Mouse (Mus musculus): ENCODE measurements around the gene Hspa12a. TPM values are rescaled to one million over a fixed set of nuclear protein-coding genes. Genes with fewer than 3 reads are reported as not detected.
A peak's percentile ranks its signal among the peaks of the same experiment; 100 is the strongest.

Hspa12a gene
- total RNA-seq, 1 experiment = 2.9 TPM

- no peaks in the 10 kb centered on the region for H3K4me1 ChIP-seq (ENCODE audit: control insufficient read depth in 2 of 2, insufficient read depth in 2 of 2, low read length in 2 of 2, poor library complexity in 1 of 2)
- no peak overlapping the region for H3K9ac ChIP-seq (ENCODE audit: insufficient read depth, low read depth, low read length, poor library complexity, severe bottlenecking)
- H3K36me3 ChIP-seq (ENCODE audit: control insufficient read depth, insufficient read depth, low read length, poor library complexity, severe bottlenecking) = no peaks in the 10 kb centered on the region
- H3K9me3 ChIP-seq (ENCODE audit: control insufficient read depth, insufficient read depth, low read depth, low read length) = no peaks in the 10 kb centered on the region
- in situ Hi-C loops (cut with MboI; ENCODE audit: low sequenced_read_pairs in 2 of 2, unreplicated experiment in 2 of 2) = no loop called here
- TF ChIP-seq CHD2 (IDR thresholded peaks at IDR 0.05; ENCODE audit: low read depth, low read length) (no peak), ZNF384 (IDR thresholded peaks at IDR 0.05; ENCODE audit: low read depth, low read length) (no peak), MAFK (IDR thresholded peaks at IDR 0.05; ENCODE audit: insufficient read depth, low read depth, low read length) (no peak), ZC3H11A (IDR thresholded peaks at IDR 0.05; ENCODE audit: borderline replicate concordance, low read depth, low read length) (no peak), HCFC1 (IDR thresholded peaks at IDR 0.05; ENCODE audit: borderline replicate concordance, insufficient read depth, low read length) (no peak)
- H3K4me3 ChIP-seq (ENCODE audit: insufficient read depth in 1 of 2, low read depth in 1 of 2, low read length in 2 of 2, poor library complexity in 1 of 2, severe bottlenecking in 1 of 2) = no peak overlapping the region
- DNase-seq (ENCODE audit: low read depth, low spot score) = no peak
- no peak overlapping the region for H3K27ac ChIP-seq (ENCODE audit: insufficient read depth, low read depth, low read length, poor library complexity, severe bottlenecking)
Observed at GRCm38 (mm10) chr19:58878560-58878959, 64.9 kb downstream of the Hspa12a start.

- no peak for DNase-seq (ENCODE audit: low read depth, low spot score)
- Histone ChIP-seq H3K4me1 (ENCODE audit: control insufficient read depth in 2 of 2, insufficient read depth in 2 of 2, low read length in 2 of 2, poor library complexity in 1 of 2) (no peaks in the 10 kb centered on the region), H3K9me3 (ENCODE audit: control insufficient read depth, insufficient read depth, low read depth, low read length) (no peaks in the 10 kb centered on the region), H3K9ac (ENCODE audit: insufficient read depth, low read depth, low read length, poor library complexity, severe bottlenecking) (no peak overlapping the region), H3K36me3 (ENCODE audit: control insufficient read depth, insufficient read depth, low read length, poor library complexity, severe bottlenecking) (no peaks in the 10 kb centered on the region), H3K4me3 (ENCODE audit: insufficient read depth in 1 of 2, low read depth in 1 of 2, low read length in 2 of 2, poor library complexity in 1 of 2, severe bottlenecking in 1 of 2) (no peak overlapping the region), H3K27ac (ENCODE audit: insufficient read depth, low read depth, low read length, poor library complexity, severe bottlenecking) (no peak overlapping the region)
- TF ChIP-seq MAFK (IDR thresholded peaks at IDR 0.05; ENCODE audit: insufficient read depth, low read depth, low read length) = no peak
- TF ChIP-seq ZC3H11A (IDR thresholded peaks at IDR 0.05; ENCODE audit: borderline replicate concordance, low read depth, low read length) = no peak
- TF ChIP-seq CHD2 (IDR thresholded peaks at IDR 0.05; ENCODE audit: low read depth, low read length) = no peak
- TF ChIP-seq HCFC1 (IDR thresholded peaks at IDR 0.05; ENCODE audit: borderline replicate concordance, insufficient read depth, low read length) = no peak
- TF ChIP-seq ZNF384 (IDR thresholded peaks at IDR 0.05; ENCODE audit: low read depth, low read length) = no peak
- in situ Hi-C loops (cut with MboI; ENCODE audit: low sequenced_read_pairs in 2 of 2, unreplicated experiment in 2 of 2) = no loop called here
Observed at GRCm38 (mm10) chr19:58873536-58873935, 69.9 kb downstream of the Hspa12a start.

- DNase-seq (ENCODE audit: low read depth, low spot score) = no peak
- Histone ChIP-seq H3K4me1 (ENCODE audit: control insufficient read depth in 2 of 2, insufficient read depth in 2 of 2, low read length in 2 of 2, poor library complexity in 1 of 2) (no peaks in the 10 kb centered on the region), H3K4me3 (ENCODE audit: insufficient read depth in 1 of 2, low read depth in 1 of 2, low read length in 2 of 2, poor library complexity in 1 of 2, severe bottlenecking in 1 of 2) (no peak overlapping the region), H3K9ac (ENCODE audit: insufficient read depth, low read depth, low read length, poor library complexity, severe bottlenecking) (no peak overlapping the region), H3K36me3 (ENCODE audit: control insufficient read depth, insufficient read depth, low read length, poor library complexity, severe bottlenecking) (no peaks in the 10 kb centered on the region), H3K27ac (ENCODE audit: insufficient read depth, low read depth, low read length, poor library complexity, severe bottlenecking) (no peak overlapping the region), H3K9me3 (ENCODE audit: control insufficient read depth, insufficient read depth, low read depth, low read length) (no peaks in the 10 kb centered on the region)
- in situ Hi-C loops (cut with MboI; ENCODE audit: low sequenced_read_pairs in 2 of 2, unreplicated experiment in 2 of 2) = no loop called here
- TF ChIP-seq MAFK (IDR thresholded peaks at IDR 0.05; ENCODE audit: insufficient read depth, low read depth, low read length) (no peak), ZNF384 (IDR thresholded peaks at IDR 0.05; ENCODE audit: low read depth, low read length) (0 out of 2 replicates have a peak, but pooled peaks have one; percentile 25), ZC3H11A (IDR thresholded peaks at IDR 0.05; ENCODE audit: borderline replicate concordance, low read depth, low read length) (no peak)
Observed at GRCm38 (mm10) chr19:58872381-58873259, 70.8 kb downstream of the Hspa12a start.

GRCm38 (mm10) chr19:58871878-58872277, 71.6 kb downstream of the Hspa12a start:
- in situ Hi-C loops (cut with MboI; ENCODE audit: low sequenced_read_pairs in 2 of 2, unreplicated experiment in 2 of 2) = no loop called here
- no peak overlapping the region for H3K4me3 ChIP-seq (ENCODE audit: insufficient read depth in 1 of 2, low read depth in 1 of 2, low read length in 2 of 2, poor library complexity in 1 of 2, severe bottlenecking in 1 of 2)
- TF ChIP-seq ZNF384 (IDR thresholded peaks at IDR 0.05; ENCODE audit: low read depth, low read length) = no peak
- TF ChIP-seq MAFK (IDR thresholded peaks at IDR 0.05; ENCODE audit: insufficient read depth, low read depth, low read length) = no peak
- TF ChIP-seq HCFC1 (IDR thresholded peaks at IDR 0.05; ENCODE audit: borderline replicate concordance, insufficient read depth, low read length) = no peak
- TF ChIP-seq CHD2 (IDR thresholded peaks at IDR 0.05; ENCODE audit: low read depth, low read length) = no peak
- no peak for TF ChIP-seq ZC3H11A (IDR thresholded peaks at IDR 0.05; ENCODE audit: borderline replicate concordance, low read depth, low read length)

More at GRCm38 (mm10) chr19:58871878-58872277, 71.6 kb downstream of the Hspa12a start:
- Histone ChIP-seq H3K36me3 (ENCODE audit: control insufficient read depth, insufficient read depth, low read length, poor library complexity, severe bottlenecking) (no peaks in the 10 kb centered on the region), H3K9me3 (ENCODE audit: control insufficient read depth, insufficient read depth, low read depth, low read length) (no peaks in the 10 kb centered on the region), H3K27ac (ENCODE audit: insufficient read depth, low read depth, low read length, poor library complexity, severe bottlenecking) (no peak overlapping the region), H3K4me1 (ENCODE audit: control insufficient read depth in 2 of 2, insufficient read depth in 2 of 2, low read length in 2 of 2, poor library complexity in 1 of 2) (no peaks in the 10 kb centered on the region), H3K9ac (ENCODE audit: insufficient read depth, low read depth, low read length, poor library complexity, severe bottlenecking) (no peak overlapping the region)
- no peak for DNase-seq (ENCODE audit: low read depth, low spot score)
